Mouse (Mus musculus): ENCODE results near the gene Actr1a. TPM values are rescaled to one million over a fixed set of nuclear protein-coding genes. Genes with fewer than 3 reads are reported as not detected.

The Actr1a gene
- polyA plus RNA-seq, 1 experiment from 2014 or later: 310 TPM

- H3K4me1 ChIP-seq (replicated peaks): peaks cover 25% of the 10 kb centered on the region
- H3K27me3 ChIP-seq: peaks cover 45% of the 10 kb centered on the region
- no peaks in the 10 kb centered on the region for H3K36me3 ChIP-seq
- ATAC-seq (ENCODE audit: low FRiP score): no peak
- no peaks in the 10 kb centered on the region for H3K9me3 ChIP-seq
- WGBS: 97% methylated on average over 1 of the region's 1 CpGs
- H3K4me2 ChIP-seq: no peak overlapping the region
- no peak overlapping the region for H3K9ac ChIP-seq
- H3K4me3 ChIP-seq: no peak overlapping the region
- H3K27ac ChIP-seq: no peak overlapping the region
Observed at GRCm38 (mm10) chr19:46347146-46347545, 48.4 kb downstream of the Actr1a start.

DNA sequence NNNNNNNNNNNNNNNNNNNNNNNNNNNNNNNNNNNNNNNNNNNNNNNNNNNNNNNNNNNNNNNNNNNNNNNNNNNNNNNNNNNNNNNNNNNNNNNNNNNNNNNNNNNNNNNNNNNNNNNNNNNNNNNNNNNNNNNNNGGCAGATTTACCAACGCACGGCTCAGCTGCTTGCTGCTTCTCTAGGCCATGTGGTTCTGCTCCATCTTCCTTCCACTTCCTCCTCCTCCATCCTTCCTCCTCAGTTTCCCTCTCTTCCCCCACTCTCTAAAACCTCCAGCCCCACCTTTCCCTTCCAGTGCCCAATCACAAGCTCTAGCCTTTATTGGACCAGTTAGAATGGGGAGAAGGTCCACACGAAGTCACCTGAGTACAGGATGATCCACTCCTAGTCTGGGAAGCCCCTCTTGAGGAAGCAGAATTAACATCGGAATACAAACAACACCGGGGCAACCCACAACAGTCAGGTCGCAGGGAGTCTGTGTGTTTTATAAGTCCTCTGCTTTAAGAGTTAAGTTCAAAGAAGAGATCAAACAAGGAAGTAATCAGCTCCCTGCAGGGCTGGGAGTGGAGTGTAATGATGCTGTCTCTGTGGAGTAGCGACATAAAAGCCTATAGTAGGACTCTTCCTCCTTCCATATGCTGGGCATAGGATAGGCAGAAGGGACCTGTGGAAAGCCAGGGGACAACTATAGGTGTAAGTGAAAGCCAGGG is 50.7 kb downstream of the Actr1a start:
- ATAC-seq (ENCODE audit: low FRiP score): no peak
- H3K27me3 ChIP-seq: peaks cover 34% of the 10 kb centered on the region
- peaks cover 20% of the 10 kb centered on the region for H3K4me1 ChIP-seq (replicated peaks)
- H3K9me3 ChIP-seq: no peaks in the 10 kb centered on the region
- 27% methylated on average over 7 of the region's 7 CpGs for WGBS
- H3K27ac ChIP-seq: no peak overlapping the region
- no peak overlapping the region for H3K4me3 ChIP-seq
- no peaks in the 10 kb centered on the region for H3K36me3 ChIP-seq
- no peak overlapping the region for H3K4me2 ChIP-seq
- no peak overlapping the region for H3K9ac ChIP-seq

DNA sequence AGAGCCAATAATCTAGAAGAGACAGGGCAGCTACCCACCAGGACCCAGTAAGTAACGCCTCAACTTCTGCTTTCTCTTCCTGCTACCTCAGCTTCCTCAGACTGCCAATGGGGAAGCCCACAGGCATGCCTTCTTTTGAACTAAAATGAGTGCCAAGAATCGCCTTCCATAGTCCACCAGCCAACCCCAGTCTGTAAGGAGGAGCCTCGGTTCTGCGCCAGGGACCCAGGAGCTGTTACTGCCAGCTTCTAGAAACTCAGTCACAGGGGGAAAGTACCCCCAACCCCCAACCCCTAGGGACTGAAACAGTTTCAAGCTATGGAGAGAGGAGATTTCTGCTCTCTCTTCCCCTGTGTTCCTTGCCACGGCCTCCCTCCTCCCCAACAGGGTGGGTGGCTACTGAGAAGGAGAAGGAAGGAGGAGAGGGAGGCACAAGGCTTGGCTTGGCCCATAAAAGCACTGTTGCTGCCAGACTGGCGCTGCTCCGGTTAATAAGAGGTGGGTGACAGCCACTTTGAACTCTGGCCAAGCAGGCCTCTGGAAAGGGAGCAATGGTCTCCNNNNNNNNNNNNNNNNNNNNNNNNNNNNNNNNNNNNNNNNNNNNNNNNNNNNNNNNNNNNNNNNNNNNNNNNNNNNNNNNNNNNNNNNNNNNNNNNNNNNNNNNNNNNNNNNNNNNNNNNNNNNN is 56.1 kb downstream of the Actr1a start:
- H3K4me2 ChIP-seq: peak overlapping the region; percentile 69
- H3K27me3 ChIP-seq: peaks cover 14% of the 10 kb centered on the region
- peaks cover 27% of the 10 kb centered on the region for H3K4me1 ChIP-seq (replicated peaks)
- no peak; the same call in 1 of the 2 replicates for ATAC-seq (ENCODE audit: low FRiP score)
- H3K36me3 ChIP-seq: no peaks in the 10 kb centered on the region
- 77% methylated on average over 7 of the region's 7 CpGs for WGBS
- H3K9me3 ChIP-seq: no peaks in the 10 kb centered on the region
- peak overlapping the region; percentile 69 for H3K27ac ChIP-seq
- peak overlapping the region; percentile 55 for H3K9ac ChIP-seq
- H3K4me3 ChIP-seq: peak overlapping the region; percentile 73

DNA sequence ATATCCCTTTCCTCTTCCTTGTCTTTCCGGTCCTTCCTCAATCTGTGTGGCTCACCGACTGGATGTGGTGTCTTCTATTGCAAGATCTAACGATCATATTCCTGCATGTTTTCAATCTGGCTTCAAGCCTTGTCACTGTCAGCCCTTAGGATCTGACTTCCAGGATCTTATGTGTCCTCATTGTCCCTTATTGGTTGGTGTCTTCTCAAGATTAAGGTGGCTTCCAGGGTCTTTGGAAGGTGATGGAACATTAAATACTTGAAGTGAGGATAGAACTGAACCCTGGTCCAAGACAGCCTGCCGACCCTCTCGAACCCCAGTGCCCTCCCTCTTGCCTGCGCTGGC is 56.6 kb downstream of the Actr1a start:
- WGBS: 57% methylated on average over 6 of the region's 6 CpGs
- H3K4me2 ChIP-seq: peak overlapping the region; percentile 69
- H3K36me3 ChIP-seq: no peaks in the 10 kb centered on the region
- peaks cover 27% of the 10 kb centered on the region for H3K4me1 ChIP-seq (replicated peaks)
- H3K27ac ChIP-seq: peak overlapping the region; percentile 69
- H3K4me3 ChIP-seq: peak overlapping the region; percentile 73
- H3K9ac ChIP-seq: peak overlapping the region; percentile 55
- no peaks in the 10 kb centered on the region for H3K9me3 ChIP-seq
- peak; percentile 17; the same call in 1 of the 2 replicates for ATAC-seq (ENCODE audit: low FRiP score)
- H3K27me3 ChIP-seq: peaks cover 9% of the 10 kb centered on the region; the same call in 1 of the 2 replicates

DNA sequence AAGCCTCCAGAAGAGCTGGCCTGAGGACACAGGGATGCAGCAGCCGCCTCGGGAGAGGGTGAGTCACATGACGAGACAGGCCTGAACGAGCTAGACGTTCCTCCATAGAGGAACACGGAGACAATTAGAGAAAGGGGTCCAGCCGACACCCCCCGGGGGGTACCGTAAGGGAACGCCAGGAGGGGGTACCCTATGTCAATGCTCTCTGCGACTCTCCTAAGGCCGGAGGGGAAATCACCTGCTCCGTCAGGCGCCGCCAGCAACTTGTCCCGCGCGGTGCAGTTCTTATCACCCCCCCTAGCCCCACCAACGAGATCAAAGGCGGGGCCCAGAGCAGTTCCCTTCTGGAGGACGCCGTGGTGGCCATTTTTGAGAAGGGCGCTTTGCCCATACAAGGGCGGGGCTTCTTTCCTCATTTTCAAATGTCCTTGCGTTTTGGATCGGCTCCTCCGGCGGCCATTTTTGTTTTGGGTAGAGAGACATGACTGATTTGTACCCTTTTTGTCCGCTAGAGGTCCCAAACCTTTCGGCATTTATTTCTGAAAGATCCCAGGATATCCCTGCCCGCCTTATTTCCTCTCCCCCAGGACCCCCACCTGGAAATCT is 57.1 kb downstream of the Actr1a start, which contains the start of gene Cuedc2:
Gene Cuedc2 (minus strand): TSS at position 372 of the 606 bp plus-strand sequence.
- Histone ChIP-seq H3K27me3 (peaks cover 6% of the 10 kb centered on the region; the same call in 1 of the 2 replicates), H3K4me2 (peak within 1 kb of the TSS; percentile 69), H3K9me3 (no peaks in the 10 kb centered on the region), H3K4me1 (replicated peaks) (peaks cover 27% of the 10 kb centered on the region), H3K27ac (peak within 1 kb of the TSS; percentile 88), H3K4me3 (peak within 1 kb of the TSS; percentile 73), H3K36me3 (no peaks in the 10 kb centered on the region), H3K9ac (peak within 1 kb of the TSS; percentile 84)
- WGBS: under 1% methylated on average over 31 of the region's 31 CpGs
- ATAC-seq (ENCODE audit: low FRiP score): peak; percentile 88

DNA sequence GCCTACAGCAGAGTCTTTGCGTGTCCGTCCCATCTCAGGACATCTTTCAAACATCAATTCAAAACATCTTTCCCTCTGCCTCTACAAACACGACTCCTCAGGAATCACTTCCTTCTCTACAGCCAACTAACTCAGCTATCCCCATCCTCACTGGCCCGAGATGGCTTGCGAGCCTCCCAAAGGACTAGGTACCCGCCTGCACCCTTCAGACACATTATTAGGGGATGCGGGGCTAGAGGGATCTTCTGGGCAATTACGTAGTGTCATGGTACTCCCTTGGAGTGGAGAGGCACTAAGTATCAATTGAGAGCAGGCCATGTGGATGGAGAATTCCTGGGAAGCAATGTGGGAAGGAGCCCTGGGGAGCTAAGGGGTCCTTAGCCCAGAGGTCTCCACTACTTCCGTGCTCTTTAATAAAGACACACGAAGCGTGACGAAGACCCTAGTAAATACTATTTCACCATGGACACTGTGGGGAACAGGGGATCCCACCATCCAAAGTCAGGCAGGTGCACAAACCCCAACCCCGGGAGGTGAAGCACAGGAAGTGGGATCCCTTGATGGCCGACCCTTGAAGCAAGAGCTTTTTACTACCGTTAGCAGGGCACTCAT is 57.7 kb downstream of the Actr1a start:
- 32% methylated on average over 15 of the region's 15 CpGs for WGBS
- peak; percentile 19; the same call in 1 of the 2 replicates for ATAC-seq (ENCODE audit: low FRiP score)

GRCm38 (mm10) chr19:46333906-46334305 is 61.6 kb downstream of the Actr1a start:
- H3K9ac ChIP-seq: no peak overlapping the region
- H3K36me3 ChIP-seq: peaks cover 26% of the 10 kb centered on the region
- H3K27me3 ChIP-seq: no peaks in the 10 kb centered on the region
- H3K27ac ChIP-seq: no peak overlapping the region
- peaks cover 39% of the 10 kb centered on the region for H3K4me1 ChIP-seq (replicated peaks)
- H3K4me3 ChIP-seq: no peak overlapping the region
- H3K4me2 ChIP-seq: no peak overlapping the region
- 92% methylated on average over 3 of the region's 3 CpGs for WGBS
- no peaks in the 10 kb centered on the region for H3K9me3 ChIP-seq
- ATAC-seq (ENCODE audit: low FRiP score): no peak

More for the DNA sequence above, 57.7 kb downstream of the Actr1a start:
- no peaks in the 10 kb centered on the region for H3K36me3 ChIP-seq
- no peaks in the 10 kb centered on the region for H3K9me3 ChIP-seq
- peaks cover 5% of the 10 kb centered on the region; the same call in 1 of the 2 replicates for H3K27me3 ChIP-seq
- peak overlapping the region; percentile 84 for H3K9ac ChIP-seq
- peaks cover 28% of the 10 kb centered on the region for H3K4me1 ChIP-seq (replicated peaks)
- peak overlapping the region; percentile 69 for H3K4me2 ChIP-seq
- peak overlapping the region; percentile 88 for H3K27ac ChIP-seq
- peak overlapping the region; percentile 73 for H3K4me3 ChIP-seq

GRCm38 (mm10) chr19:46332721-46333339 is 62.7 kb downstream of the Actr1a start:
- Histone ChIP-seq H3K4me2 (no peak overlapping the region), H3K27ac (0 out of 2 replicates have a peak overlapping the region, but pooled peaks have one; percentile 6), H3K36me3 (peaks cover 26% of the 10 kb centered on the region), H3K4me1 (replicated peaks) (peaks cover 40% of the 10 kb centered on the region), H3K9ac (0 out of 2 replicates have a peak overlapping the region, but pooled peaks have one; percentile 0), H3K27me3 (no peaks in the 10 kb centered on the region), H3K9me3 (no peaks in the 10 kb centered on the region), H3K4me3 (no peak overlapping the region)
- WGBS: 42% methylated on average over 7 of the region's 7 CpGs
- ATAC-seq (ENCODE audit: low FRiP score): no peak

GRCm38 (mm10) chr19:46331936-46332335 is 63.6 kb downstream of the Actr1a start:
- Histone ChIP-seq H3K36me3 (peaks cover 26% of the 10 kb centered on the region), H3K4me2 (peak overlapping the region; percentile 1; the same call in 1 of the 2 replicates), H3K4me3 (no peak overlapping the region), H3K4me1 (replicated peaks) (peaks cover 39% of the 10 kb centered on the region), H3K9ac (0 out of 2 replicates have a peak overlapping the region, but pooled peaks have one; percentile 26), H3K27me3 (no peaks in the 10 kb centered on the region), H3K9me3 (no peaks in the 10 kb centered on the region), H3K27ac (no peak overlapping the region)
- no peak for ATAC-seq (ENCODE audit: low FRiP score)
- 91% methylated on average over 3 of the region's 3 CpGs for WGBS

DNA sequence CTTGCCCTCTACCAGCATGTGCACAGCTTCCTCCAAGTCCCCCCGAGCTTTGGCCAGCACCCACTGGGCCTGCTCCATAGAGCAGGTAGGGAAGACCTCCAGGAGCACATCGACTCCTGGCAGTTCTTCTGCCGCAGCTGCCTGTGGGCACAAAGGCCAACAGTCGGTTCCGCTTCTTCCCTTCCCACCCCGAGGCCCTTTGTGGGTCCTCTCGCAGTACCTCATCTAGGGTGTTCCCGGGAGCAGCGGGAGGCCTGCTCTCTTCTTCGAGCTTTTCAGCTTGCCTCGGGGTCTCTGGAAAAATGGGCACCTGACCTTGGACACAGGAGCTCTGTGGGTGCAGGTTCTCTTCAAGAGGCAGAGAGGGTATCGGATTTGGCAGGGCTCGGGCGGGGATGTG is 64.2 kb downstream of the Actr1a start:
- 93% methylated on average over 14 of the region's 14 CpGs for WGBS

DNA sequence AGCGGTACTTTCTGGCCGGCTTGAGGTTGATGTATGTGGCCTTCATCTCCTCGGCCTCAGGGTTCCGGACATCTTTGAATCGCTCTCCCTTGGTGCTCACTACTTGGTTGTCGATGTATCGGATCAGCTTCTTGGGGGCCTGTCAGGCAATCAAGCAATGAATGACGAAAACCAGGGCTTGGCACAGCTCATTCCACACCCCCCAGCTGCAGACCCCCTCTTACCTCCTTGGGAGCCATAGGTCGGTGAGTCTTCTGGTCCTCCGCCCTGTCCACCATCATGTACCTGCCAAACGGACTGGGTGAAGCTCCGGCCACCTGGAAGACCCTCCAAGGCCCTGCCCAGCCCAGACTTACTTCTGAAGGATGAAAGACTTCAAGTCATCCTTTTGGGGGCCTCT is 64.9 kb downstream of the Actr1a start:
- H3K27ac ChIP-seq: no peak overlapping the region
- no peak overlapping the region for H3K4me2 ChIP-seq

More for the DNA sequence above, 64.2 kb downstream of the Actr1a start:
- H3K4me2 ChIP-seq: peak overlapping the region; percentile 17; the same call in 1 of the 2 replicates
- no peaks in the 10 kb centered on the region for H3K9me3 ChIP-seq
- no peaks in the 10 kb centered on the region for H3K27me3 ChIP-seq
- no peak overlapping the region for H3K27ac ChIP-seq
- no peak overlapping the region; the same call in 1 of the 2 replicates for H3K9ac ChIP-seq
- ATAC-seq (ENCODE audit: low FRiP score): no peak
- peaks cover 37% of the 10 kb centered on the region for H3K4me1 ChIP-seq (replicated peaks)
- no peak overlapping the region for H3K4me3 ChIP-seq
- peaks cover 26% of the 10 kb centered on the region for H3K36me3 ChIP-seq

More for the DNA sequence above, 64.9 kb downstream of the Actr1a start:
- peaks cover 4% of the 10 kb centered on the region for H3K27me3 ChIP-seq
- no peak overlapping the region for H3K4me3 ChIP-seq
- no peaks in the 10 kb centered on the region for H3K9me3 ChIP-seq
- H3K36me3 ChIP-seq: peaks cover 26% of the 10 kb centered on the region
- WGBS: 93% methylated on average over 12 of the region's 12 CpGs
- H3K9ac ChIP-seq: peak overlapping the region; percentile 24; the same call in 1 of the 2 replicates
- ATAC-seq (ENCODE audit: low FRiP score): no peak
- peaks cover 42% of the 10 kb centered on the region for H3K4me1 ChIP-seq (replicated peaks)

Measured in hindbrain, embryonic 13.5 days (tissue).